Mouse (Mus musculus) skeletal muscle tissue, adult 2 months (tissue): ENCODE data around the gene Hist3h2a.

Experiments
- DNase-seq: peaks from one replicate; pipeline ENCODE4 v3.0.0-alpha.2; 2012; ENCODE audit warnings: low read depth, low spot score

Gene Hist3h2a

DNA sequence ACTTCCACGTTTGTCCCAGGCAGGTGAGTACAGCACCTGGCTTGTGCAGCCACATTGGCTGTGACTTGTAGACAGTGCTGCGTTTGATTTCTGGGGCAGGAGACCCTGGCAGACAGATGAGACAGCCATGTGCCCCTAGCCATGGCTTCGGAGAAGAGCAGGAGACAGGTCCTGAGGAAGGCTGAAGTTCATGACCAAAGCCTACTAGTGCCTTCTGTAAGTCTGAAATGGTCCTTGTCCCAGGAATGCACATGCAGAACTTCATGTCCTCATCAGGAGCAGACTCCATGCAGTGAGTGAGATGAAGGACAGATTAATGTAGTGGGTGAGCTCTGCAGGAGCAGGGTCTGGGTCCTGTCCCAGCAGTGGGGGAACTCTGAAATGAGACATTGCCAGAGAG lies 37.4 kb downstream of the Hist3h2a start:
- DNase-seq = no peak

DNA sequence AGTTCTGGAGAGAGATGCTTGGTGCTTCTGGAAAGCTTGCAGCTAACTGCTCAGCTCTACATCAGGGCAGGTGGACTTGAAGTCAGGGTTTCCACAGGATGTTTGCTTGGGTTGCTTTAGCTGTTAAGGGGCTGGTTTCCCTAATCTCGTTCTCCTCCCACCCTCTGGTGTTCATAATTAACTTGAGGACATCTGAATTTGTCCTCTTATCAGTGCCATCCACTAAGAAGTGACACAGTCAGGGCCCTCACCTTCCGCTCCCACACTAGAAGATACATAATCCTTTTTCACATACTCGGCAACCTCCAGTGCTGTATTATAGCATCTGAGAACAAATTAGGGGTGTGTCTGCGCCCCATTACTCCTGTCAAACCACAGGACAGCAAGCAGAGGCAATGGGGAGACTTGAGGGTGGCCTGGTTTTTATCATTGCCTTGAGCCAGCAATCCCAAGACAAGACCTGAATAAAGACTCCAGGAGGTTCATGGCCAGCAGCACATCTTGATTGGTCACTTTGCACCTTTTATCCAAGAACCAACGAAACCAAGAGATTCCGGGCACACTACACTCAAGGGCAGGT lies 38.7 kb downstream of the Hist3h2a start:
- DNase-seq = no peak

DNA sequence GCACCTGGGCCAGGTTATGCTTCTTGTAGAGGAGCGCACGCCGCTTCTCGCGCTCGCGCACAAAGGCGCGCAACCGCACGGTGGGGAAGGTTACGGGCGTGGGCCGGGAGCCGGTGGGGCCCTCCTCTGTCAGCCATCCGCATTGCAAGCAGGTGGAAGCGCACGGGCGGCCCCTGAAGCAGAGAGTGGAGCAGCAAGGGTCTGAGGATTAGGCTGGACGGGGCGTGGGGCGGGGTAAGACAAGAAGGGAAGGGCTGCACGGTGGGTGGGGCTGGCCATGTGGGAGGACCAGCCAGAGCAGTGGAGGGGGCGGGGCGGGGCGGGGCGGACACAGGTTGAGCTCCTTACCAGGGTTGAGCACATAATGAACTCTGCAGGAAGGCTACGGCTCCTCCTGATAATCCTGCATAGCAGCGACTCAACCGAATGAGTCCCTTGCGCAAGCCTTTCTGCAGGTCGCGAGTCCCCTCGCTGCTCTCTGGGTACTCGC lies 39.9 kb downstream of the Hist3h2a start:
- no peak for DNase-seq

DNA sequence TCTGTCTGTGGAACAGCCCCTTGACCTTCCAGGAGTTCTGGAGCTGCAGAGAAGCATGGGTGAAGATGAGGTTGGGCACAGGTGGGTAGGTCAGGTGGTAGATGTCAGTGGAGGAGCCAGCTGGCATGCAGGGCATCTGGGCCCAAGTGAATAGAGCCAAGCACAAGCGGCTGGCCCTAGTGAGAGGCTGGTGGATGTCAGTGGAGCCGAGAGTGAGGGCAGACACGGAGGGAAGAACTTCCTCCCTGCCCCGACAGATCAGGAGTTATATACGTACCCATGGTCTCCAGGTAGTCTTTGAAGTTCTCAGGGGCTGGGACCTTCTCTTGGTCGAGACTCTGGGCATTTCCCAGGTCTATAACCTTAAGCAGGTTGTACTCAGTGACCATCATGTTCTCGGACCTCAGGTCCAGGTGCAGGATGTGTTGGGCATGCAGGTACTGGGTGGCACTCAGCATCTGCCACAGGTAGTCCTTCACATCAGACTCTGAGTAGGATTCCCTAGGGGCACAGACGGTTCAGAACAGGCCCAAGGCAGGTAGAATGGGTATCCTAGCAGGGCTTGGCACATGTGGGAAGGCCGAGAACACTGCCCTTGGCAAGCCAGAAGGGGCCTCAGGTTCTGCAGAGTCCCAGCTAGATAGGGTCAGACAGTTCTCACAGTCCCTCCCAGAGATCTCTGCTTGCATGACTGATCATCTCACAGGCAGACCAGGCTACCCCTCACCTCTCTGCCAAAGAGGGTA lies 40.7 kb downstream of the Hist3h2a start:
- DNase-seq = no peak

DNA sequence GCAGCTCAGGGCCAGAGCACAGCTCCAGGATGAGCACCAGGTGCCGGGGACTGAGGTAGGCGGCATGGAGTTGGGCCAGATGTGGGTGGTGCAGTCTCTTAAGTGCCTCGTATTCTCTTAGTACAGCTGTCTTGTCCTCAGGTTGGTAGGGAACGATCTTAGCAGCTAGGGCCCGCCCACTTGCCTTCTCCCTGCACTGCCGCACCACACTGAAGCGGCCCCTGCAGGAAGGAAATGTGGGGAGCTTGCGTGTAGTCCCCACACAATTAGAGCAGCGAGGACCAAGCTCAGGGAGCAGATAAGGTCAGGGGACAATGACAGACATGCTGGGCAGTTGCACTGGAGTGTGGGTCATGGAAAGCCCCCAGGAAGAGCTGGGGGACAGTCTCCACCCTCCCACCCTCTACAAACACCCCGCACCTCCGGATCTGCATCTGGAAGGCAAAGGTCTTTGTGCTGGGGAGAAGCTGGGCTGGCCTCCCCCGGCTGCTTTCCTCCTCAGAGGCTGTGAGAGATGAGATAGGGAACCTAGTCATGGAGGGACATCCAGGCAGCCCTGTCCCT lies 41.4 kb downstream of the Hist3h2a start:
- no peak for DNase-seq

DNA sequence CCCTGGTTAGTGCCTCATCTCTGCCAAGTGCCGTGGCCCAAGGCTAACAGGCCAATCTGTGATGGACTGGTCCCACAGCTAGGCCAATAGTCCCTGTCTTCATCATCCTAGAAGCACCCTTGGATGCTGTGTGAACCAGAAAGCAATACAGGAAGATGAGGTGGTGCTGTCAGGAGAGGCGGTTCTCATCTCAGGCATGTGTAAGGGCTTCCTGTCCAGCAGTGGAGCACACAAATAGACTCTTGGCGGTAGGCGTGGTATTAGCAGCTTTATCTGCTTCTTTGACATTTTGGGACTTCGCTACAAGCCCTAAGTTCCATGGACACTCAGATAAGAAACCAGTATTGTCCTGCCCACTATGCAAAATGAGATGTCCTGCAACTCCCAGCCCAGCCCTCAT lies 43.1 kb downstream of the Hist3h2a start:
- DNase-seq = no peak

DNA sequence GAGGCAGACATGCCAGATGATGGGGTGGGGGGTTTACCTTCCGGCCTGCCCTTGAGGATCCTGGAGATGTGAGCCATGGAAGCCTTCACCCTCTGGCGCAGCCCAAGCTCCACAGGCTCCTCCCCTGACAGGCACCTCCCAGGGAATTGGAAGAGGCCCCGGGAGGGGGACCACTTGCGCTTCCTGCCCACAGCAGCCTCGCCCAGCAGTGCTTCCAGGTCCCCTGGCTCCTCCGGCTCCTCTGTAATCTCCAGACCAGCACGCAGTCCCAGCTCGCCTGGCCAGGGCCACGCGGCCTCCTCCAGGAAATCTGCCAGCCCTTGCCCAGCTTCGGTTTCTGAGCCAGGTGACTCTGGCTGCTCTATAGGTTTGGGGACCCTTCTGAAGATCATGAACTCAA lies 44.7 kb downstream of the Hist3h2a start:
- no peak for DNase-seq

DNA sequence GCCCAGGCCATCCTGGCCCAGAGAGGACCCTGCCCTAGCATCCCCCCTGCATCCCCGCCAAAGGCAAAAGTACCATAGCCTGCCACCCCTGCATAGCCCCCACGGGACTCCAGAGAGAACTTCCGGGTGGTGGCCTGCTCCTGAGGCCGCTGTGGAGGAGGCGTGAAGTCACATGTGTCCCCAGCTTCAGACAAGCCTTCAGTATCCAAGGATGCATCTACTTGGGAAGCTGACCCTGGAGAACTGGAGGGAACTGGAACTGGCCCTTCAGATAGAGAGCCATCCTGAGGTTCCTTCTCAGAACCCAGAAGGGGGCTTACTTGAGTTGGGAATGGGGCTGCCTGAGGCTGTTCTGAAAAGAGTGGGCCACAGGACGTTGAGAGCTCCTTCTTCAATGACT lies 45.3 kb downstream of the Hist3h2a start:
- DNase-seq = no peak

DNA sequence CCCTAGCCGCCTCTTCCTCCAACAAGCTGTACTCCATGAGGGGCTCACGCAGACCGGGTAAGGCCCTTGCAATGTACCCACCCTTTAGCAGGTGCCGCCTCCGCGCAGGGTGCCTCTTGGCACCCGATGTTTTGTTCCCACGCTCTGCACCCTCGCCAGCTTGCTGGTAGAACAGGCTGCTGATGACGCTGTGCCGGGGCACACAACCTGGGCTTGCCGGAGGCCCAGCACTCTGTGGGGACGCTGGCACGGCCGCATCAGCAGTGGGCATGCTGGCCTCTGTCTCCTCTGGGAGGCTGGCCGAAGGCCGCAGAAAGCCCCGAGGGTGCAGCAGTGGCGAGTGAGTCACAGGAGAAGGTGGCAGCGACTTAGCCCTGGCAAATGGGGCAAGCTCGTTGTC lies 46.1 kb downstream of the Hist3h2a start:
- no peak for DNase-seq

DNA sequence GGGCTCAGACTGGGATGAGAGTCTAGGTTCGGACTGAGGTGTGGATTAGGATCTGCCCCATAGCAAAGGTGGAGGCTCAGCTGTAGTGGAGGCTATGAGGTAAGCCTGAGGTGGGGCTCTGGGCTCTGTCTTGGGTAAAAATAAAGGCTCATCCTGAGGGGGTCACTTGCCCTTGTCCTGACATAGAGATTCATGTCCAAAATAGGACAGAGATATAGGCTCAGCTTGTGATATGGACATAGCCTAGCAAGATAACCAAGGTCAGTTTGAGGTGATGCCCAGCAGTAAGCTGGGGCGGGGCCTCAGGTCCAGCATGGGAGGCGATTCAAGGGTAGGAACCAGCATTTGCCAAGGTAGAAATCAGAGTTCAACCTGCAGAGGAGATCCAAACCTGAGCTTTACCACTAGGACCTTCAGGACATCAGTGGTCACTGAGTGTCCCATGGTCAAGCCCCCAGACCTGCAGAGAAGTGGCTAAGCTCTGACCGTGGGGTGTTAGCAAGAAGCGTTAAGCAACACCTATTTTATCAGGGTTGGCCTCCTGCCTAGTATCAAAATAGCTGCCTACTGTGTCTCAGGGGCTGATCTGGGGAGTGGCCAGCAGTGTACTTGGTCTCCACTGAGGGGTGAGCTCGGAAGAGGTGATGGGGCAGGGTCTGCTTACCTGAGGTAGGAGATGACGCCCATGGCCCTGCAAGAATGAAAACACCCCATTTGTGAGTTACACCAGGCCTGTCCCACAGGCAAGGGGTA lies 48.0 kb downstream of the Hist3h2a start:
- no peak for DNase-seq
